Mouse (Mus musculus): ENCODE results near the gene Dhcr24. TPM values are rescaled to one million over a fixed set of nuclear protein-coding genes. Genes with fewer than 3 reads are reported as not detected.

The Dhcr24 gene
- total RNA-seq, 1 experiment from 2014 or later: 110 TPM

- DNase-seq: no peak
Measured at GRCm38 (mm10) chr4:106606639-106607554, 46.1 kb downstream of the Dhcr24 start.

GRCm38 (mm10) chr4:106607905-106608304 is 47.1 kb downstream of the Dhcr24 start:
- DNase-seq: no peak

DNA sequence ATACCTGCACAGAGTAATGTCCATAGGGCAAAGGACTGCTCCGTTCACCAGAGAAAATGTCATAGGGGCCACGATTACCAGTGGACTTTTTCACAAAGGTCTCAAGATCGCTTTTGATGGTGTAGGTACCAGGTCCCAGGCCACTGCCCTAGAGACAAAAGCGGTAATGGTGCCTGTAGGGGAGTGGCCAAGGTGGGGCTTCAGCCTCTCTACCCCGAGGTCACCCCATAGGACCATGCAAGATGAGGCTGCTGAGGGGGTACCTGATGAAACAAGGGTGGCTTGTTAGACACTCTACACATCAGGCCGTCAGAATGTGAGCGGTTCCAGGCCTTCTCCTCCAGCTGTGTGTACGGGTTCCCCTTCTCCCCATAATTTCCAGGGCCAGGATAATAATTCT is 52.3 kb downstream of the Dhcr24 start:
- no peak for DNase-seq

DNA sequence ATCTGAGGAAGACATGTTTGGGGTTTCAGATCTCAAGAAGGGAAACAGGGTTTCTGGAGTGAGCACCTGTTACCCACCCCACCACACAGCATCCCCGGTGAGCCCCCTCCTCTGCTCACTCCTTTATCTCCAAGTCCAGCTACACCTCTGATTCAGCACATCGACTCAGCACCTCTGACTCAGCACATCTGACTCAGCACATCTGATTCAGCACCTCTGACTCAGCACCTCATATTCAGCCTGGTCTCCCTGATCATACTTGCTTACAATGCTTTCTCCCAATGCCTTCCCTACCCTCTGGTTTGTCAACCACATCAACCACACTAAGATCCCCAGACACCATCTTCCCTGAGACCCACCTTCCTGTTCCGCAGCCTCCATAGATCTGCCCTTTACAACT is 52.7 kb downstream of the Dhcr24 start:
- DNase-seq: peak; percentile 53

DNA sequence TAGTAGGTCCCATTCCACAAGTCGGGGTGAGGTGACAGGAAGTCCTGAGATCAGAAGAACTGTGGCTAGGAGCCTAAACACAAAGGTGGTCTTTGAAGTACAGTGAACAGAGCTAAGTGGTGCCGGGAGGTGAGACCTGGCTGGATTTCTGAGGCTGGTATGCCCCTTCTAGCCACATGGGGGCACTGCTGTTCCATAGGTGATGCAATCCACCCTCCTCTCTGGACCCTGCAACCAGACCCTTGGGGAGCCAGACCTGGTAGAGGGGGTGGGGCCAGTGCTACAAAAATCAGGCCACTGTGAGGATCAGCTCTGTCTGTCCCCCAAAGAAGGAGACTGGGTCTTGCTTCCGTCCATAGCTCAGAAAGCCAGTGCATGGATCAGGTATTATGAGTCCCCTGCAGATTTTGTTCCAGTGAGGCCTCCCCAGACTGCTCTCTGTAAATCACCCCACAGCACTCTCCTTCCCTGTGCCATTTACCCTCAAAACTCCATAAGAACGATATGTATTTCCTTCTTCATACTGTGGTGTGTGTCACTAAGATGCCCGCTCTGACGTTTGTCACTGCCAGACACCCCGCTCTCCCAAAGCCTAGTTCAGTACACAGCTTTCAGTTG is 53.5 kb downstream of the Dhcr24 start:
- DNase-seq: peak; percentile 80

DNA sequence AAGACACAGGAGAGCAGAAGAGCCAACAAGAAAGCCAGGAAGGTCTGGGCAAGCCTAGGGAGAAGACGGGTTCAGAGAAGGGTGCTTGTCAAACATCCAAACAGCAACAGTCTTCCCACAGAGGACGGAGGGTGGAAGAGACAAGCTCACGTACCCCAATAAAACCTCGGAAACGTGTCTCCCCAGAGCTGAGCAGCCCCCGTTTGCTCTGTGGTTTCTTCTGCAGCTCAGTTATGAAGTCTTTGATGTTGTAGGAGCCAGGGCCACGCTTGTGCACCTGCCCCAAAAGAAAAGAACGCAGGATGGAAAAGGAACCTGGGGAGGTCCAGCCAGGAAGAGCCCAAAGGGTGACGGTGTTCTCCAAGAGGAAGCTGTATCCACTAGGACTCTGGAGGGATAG is 54.0 kb downstream of the Dhcr24 start:
- no peak for DNase-seq

GRCm38 (mm10) chr4:106615637-106616036 is 54.8 kb downstream of the Dhcr24 start:
- DNase-seq: no peak

GRCm38 (mm10) chr4:106617056-106617455 is 56.2 kb downstream of the Dhcr24 start, which contains the start of gene Lexm:
Gene Lexm (minus strand): TSS chr4:106617241.
- peak; percentile 53 for DNase-seq

DNA sequence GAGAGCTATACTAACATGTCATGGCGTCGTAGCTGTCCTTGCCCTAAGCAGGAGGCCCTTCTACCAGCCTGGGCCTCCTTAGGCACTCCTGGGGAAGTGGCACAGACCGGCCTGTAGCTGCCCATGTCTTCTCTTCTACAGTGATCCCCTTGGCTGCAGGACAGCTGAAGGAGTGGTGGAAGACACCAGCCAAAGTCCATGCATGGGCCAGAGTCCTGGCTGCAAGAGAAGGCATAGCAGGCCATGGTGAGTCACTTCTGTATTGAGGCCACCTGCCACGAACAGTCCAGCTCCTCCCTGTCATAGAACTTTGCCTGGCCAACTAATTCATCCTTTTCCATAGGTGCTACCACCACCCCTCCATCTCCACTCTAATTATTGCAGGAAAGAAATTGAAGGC is 58.1 kb downstream of the Dhcr24 start:
- no peak for DNase-seq

- DNase-seq: no peak
Measured at GRCm38 (mm10) chr4:106621428-106621827, 60.6 kb downstream of the Dhcr24 start.

- peak; percentile 49 for DNase-seq
Measured at GRCm38 (mm10) chr4:106622030-106622493, 61.2 kb downstream of the Dhcr24 start, which contains the start of gene Ttc22. Gene Ttc22 (plus strand): TSS chr4:106622432.

DNA sequence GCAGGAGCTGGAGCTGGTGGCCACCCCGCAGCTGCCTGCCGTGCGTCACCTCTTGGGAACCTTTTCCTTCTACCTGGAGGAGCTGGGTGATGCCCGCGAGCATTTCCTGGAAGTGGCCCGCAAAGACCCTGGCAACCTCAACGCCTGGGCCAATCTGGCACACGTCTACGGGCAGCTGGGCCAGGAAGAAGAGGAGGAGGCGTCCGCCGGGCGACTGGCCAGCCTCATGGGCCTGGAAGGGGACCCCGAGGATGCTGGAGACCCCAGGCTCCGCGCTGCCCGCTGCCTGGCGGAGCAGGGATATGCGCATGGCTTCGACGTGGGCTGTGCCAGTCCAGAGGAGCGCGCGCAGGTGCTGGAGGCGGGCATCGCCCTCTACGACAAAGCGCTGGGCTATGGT is 61.9 kb downstream of the Dhcr24 start:
- no peak for DNase-seq

- DNase-seq: no peak
Measured at GRCm38 (mm10) chr4:106624271-106624670, 63.4 kb downstream of the Dhcr24 start.

DNA sequence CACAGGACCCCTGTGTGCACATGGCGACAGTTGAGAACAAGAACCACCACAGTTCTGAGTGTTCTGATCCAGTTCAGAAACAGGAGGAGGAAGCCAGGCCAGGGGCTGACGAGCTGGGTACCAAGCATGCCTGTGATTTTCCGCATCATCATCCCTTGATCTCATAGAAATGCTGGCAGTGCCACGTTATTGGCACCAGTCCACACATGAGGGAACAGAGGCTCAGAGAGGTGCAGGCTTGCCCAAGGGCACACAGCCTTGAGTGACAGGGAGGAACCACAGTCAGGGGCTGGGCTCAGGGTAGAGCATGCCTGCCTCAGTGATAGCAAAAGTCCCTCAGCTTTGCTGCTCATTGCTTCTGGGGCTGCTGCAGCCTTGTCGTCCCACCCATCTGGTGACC is 67.0 kb downstream of the Dhcr24 start:
- peak; percentile 59 for DNase-seq

GRCm38 (mm10) chr4:106628650-106629360 is 68.0 kb downstream of the Dhcr24 start:
- peak; percentile 14 for DNase-seq

DNA sequence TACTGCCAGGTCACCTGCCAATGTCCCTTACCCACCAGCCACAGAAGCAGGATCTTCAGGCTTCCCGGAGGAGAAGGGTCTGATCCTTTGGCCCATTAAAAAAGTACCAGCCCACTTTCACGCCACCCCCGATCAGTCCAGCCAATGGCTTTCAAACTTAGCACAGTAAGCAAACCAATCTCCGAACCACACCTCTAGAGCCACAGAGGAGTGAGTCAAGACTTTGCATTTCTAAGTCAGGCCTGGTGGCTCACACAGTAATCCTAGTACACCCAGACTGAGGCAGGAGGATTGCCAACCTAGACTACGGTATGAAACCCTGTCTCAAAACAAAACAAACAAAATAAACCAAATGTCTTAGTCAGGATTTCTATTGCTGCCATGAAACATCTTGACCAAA is 68.5 kb downstream of the Dhcr24 start:
- no peak for DNase-seq

- DNase-seq: peak; percentile 59
Measured at GRCm38 (mm10) chr4:106630333-106631220, 69.7 kb downstream of the Dhcr24 start.

GRCm38 (mm10) chr4:106632313-106632712 is 71.5 kb downstream of the Dhcr24 start:
- no peak for DNase-seq

- peak; percentile 14 for DNase-seq
Measured at GRCm38 (mm10) chr4:106633281-106634085, 72.6 kb downstream of the Dhcr24 start.

DNA sequence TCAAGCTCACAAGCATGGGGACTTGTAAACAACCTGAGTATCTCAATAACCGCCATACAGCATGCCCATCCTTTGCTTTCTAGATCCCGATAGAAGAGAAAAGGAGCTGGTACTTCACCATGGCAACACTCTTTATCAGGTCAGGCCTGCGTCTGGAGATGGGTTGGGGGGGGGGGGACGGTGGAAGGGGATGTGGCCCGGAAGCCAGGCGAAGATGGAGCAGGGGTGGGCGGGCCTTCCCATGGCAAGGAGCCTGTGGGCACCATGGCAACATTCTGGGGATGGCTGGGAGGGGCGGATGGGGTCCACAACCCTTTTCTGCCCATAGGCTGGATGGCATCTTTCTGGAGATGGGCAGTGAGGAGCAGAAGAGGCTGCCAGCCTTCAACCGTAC is 73.2 kb downstream of the Dhcr24 start:
- no peak for DNase-seq

Data from adrenal gland, postnatal 14 days (tissue).